ENCODE assay signal across 1 mouse cellular context in genomic region chr4:63377483-63377882, GRCm38 (mm10).
TF ChIP-seq lines count a peak whose summit lies in the region.

No protein-coding gene starts in this region.

TF ChIP-seq in MEL, 35 proteins besides CTCF, POLR2A, EP300 and RAD21:
- TF ChIP-seq MEF2A (IDR thresholded peaks at IDR 0.05; ENCODE audit: extremely low read depth, insufficient replicate concordance, low read depth, low read length, poor library complexity, severe bottlenecking): no peak
- TF ChIP-seq POLR2AphosphoS5 (IDR thresholded peaks at IDR 0.05; ENCODE audit: borderline replicate concordance, low read depth, low read length): no peak
- TF ChIP-seq ETS1 (IDR thresholded peaks at IDR 0.05; ENCODE audit: low read depth, low read length): no peak
- TF ChIP-seq KAT2A (conservative IDR thresholded peaks at IDR 0.05; ENCODE audit: low read depth, low read length): no peak
- no peak for TF ChIP-seq ELF1 (IDR thresholded peaks at IDR 0.05; ENCODE audit: low read depth, low read length)
- no peak for TF ChIP-seq MYB (IDR thresholded peaks at IDR 0.05; ENCODE audit: low read depth, low read length)
- no peak for TF ChIP-seq MAX (IDR thresholded peaks at IDR 0.05; ENCODE audit: low read length)
- TF ChIP-seq MAFK (IDR thresholded peaks at IDR 0.05; ENCODE audit: borderline replicate concordance, low read depth, low read length): no peak
- TF ChIP-seq GABPA (IDR thresholded peaks at IDR 0.05; ENCODE audit: low read depth, low read length): no peak
- no peak for TF ChIP-seq CHD2 (IDR thresholded peaks at IDR 0.05; ENCODE audit: low read length)
- TF ChIP-seq NELFE (IDR thresholded peaks at IDR 0.05; ENCODE audit: low read depth, low read length): no peak
- TF ChIP-seq TBP (IDR thresholded peaks at IDR 0.05; ENCODE audit: low read depth, low read length): no peak
- TF ChIP-seq MAZ (IDR thresholded peaks at IDR 0.05; ENCODE audit: low read depth, low read length): no peak
